Mouse (Mus musculus) monocyte, adult 5-6 weeks (primary cell): ENCODE results near the gene Adgrf1. TPM values are rescaled to one million over a fixed set of nuclear protein-coding genes. Genes with fewer than 3 reads are reported as not detected.

Experiments used
- ATAC-seq: fragments of 153-309, 156-312 bp; replicated peaks from 2 replicates; pipeline ENCODE4 v1.8.0; 2017; ENCODE audit warnings: mild to moderate bottlenecking; ENCODE audit not compliant: low TSS enrichment, insufficient number of reproducible peaks, severe bottlenecking, poor library complexity, low FRiP score
- total RNA-seq: library from RNA; stranded (forward); fragments of 200-1000, 200-491, 200-594 nt; gene quantifications from 3 replicates; pipeline ENCODE4 v1.2.3, GENCODE M21; 2017

Adgrf1 gene
- total RNA-seq, 1 experiment from 2014 or later = not detected

DNA sequence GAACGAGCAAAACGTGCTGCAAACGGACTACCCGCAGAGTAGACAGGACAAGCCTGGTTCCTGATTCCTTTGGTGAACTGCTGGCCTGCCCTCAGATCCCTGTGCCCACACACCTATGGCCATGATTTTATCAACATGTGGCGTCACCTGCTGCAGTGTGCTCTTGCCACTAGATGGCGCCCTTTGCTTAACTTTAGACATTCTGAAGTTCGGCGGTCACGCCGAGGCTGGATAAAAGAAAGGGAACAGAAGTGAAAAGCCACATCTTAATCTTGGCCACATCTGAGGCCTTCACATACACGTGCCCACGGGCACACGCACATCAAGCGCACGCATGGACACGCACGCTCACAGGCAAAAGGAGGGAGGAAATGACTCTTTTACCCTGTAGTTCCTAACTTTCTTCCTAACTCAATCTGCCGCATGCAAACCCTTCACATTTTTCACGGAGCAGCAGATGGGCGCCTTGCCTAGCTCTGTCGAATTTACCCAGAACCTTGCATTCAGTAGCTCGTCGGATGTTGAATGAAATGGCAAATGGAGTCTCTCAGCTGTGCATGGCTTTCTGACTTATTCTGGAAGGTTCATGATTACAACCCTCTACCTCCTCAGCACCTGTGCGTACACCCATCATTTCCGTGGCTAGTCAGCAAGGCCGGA lies 4.8 kb upstream of the Adgrf1 start:
- peak; percentile 77 for ATAC-seq

DNA sequence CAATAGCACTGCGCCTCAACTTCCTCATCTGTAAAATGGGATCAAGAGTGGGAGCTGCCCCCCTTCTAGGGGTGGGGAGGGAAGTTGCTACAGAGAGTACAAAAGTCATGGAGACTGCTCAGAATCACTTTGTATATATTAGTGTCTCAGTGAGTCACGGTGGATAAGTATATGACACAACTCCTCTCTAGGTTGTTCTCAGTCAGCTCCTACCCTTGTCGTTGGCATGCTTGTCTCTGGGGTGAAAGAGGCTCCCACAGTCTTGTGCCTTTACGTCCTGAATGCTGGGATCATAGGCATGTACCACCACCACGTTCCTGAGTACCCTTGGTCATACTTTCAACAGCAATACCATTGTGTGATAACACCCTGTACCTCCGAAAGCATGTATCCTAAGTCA lies 4.2 kb upstream of the Adgrf1 start:
- no peak for ATAC-seq

DNA sequence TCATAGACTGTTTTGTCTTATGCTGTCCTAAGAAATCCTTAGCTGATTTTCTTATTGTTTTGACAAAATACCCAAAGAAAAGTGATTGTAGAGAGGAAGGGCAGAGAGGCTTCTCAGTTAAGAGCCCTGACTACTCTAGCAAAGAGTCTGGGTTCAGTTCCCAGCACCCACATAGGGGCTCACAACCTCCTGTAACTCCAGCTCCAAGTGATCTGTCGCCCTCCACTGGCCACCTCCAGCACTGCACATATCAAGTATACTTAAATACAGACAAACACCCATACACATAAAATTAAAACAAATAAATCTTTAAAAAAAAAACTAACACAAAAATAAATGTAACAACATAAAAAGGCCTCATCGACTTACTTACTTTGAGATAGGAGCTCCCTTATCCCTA lies 3.5 kb upstream of the Adgrf1 start:
- ATAC-seq = no peak

DNA sequence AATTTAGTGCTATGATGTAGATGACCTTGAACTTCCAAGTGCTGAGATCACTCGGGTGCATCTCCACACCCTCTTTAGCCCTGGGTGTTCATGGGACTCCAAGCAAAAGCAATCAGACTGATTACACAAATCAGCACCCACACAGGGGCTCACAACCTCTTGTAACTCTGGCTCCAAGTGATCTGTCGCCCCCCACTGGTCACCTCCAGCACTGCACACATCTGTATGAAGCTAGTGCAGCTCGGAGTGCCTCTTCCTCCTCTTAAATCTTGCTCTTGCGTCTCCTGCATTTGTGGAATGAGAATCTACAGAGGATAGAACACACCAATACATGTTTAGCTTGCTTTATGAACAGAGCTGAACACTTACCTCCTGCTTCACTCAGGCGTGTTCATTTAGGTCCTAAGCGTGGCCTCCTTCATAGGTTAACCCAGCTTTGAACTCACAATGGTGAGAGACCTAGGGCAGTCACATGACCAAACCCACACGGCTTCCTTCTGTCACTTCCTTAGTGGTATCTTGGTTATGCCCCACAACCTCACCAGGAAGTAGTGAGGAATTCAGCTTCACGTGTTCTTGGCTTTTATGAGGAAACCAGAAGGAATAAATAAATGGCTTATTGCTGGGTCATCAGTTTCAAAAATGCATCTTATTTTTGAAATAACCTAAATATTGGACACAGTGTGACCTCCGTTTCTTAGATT lies 2.9 kb upstream of the Adgrf1 start:
- no peak for ATAC-seq

DNA sequence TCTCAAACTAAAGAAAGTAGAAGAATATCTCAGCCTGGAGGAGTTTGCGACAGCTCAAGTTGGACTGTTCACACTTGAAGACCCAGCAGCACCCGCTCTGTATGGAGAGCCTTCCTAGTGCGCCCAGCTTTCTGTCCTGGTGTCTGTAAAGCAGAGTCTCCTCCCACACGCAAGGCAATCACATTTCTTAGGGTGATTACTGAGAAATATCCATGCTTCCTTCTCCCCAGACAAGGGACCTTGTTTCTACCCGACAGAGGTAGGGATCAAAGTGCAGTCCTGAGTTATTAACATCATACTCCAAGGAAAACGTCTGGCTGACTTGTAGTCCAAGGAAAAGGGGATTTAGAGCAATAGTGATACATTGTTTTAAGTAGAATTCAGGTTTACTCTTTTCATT lies 6.1 kb downstream of the Adgrf1 start:
- no peak for ATAC-seq

- no peak for ATAC-seq
Observed at GRCm38 (mm10) chr17:43277223-43277622, 7.1 kb downstream of the Adgrf1 start.

DNA sequence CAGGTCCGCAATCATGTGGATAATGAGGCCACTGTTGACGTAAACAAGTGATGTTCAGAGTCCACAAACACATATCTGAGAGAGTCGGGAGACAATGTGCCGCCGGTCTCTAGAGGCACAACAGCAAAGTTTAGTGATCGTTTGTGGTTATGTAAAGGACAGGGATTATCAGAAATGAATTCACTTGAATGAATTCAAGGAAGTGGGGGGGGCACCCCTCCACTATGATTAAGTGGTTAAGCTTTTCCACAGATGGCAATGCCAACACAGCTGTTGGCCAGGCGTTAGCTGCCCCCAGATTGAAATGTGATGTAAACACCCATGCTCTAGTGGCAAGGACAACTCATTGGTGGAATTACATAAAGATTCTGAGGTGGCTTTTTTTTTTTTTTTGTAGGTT lies 9.5 kb downstream of the Adgrf1 start:
- ATAC-seq = no peak

- ATAC-seq = no peak
Observed at GRCm38 (mm10) chr17:43282353-43282752, 12.2 kb downstream of the Adgrf1 start.

- no peak for ATAC-seq
Observed at GRCm38 (mm10) chr17:43282828-43283227, 12.7 kb downstream of the Adgrf1 start.

GRCm38 (mm10) chr17:43299515-43299914 lies 29.4 kb downstream of the Adgrf1 start:
- ATAC-seq = no peak

- no peak for ATAC-seq
Observed at GRCm38 (mm10) chr17:43325986-43326671, 56.0 kb downstream of the Adgrf1 start.

- 0 out of 2 replicates have a peak, but pooled peaks have one; percentile 47 for ATAC-seq
Observed at GRCm38 (mm10) chr17:43326726-43327700, 56.9 kb downstream of the Adgrf1 start.

DNA sequence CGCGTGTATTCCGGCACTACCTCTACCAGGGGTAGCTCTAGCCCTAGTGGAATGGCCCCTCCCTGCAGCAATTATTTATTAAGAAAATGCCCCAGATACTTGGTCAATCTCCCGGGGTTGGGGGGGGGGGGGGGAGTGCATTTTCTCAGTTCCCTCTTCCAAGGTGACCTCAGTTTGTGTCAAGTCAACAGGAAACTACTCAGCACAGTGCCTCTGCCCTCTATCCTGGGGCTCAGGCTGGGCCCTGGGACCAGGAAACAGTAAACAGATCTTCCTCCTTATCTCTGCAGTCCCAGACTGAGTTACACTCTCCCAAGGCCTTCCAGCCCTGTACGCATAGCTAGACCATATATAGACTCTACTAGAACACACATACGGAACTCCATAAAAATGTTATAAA lies 57.7 kb downstream of the Adgrf1 start:
- ATAC-seq = 0 out of 2 replicates have a peak, but pooled peaks have one; percentile 44

- no peak for ATAC-seq
Observed at GRCm38 (mm10) chr17:43329216-43329615, 59.1 kb downstream of the Adgrf1 start.

- ATAC-seq = no peak
Observed at GRCm38 (mm10) chr17:43329761-43330183, 59.6 kb downstream of the Adgrf1 start.

DNA sequence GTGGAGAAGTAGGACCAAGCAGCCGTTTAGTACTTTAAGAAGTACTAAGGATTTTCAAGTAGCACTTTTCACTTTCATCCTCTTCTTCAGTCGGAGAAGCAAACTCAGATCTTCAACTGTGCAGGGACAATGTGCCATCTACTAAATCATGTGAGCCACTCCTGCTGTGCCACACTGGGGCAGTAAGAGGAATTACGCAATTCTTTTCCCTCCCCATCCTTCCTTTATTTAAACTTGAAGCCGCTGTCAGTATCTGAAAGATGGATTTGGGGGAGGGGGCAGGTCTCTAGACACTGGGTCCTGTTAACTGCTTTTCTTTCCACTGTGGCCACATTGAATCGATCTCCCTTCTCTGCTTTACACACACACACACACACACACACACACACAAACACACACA lies 62.6 kb downstream of the Adgrf1 start:
- no peak for ATAC-seq

DNA sequence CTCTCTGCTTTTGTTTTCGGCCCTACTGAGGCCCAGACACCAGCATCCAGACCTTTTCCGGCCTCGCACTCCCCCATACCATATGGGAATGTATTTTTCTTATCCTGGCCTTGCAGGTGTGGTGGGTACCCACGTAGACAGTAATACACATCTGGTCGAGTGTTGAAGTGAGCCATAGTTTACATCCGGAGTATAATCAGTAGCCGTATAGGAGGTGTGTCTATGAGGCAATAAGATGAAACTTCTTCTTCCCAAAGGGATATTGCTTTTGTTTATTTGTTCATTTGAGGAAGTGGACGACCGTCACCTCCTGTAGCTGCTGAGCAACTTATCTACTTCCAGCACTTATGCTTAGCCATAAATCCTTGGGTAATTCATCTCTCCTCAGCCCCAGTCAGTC lies 63.9 kb downstream of the Adgrf1 start:
- ATAC-seq = no peak

GRCm38 (mm10) chr17:43337643-43338042 lies 67.5 kb downstream of the Adgrf1 start:
- no peak for ATAC-seq

DNA sequence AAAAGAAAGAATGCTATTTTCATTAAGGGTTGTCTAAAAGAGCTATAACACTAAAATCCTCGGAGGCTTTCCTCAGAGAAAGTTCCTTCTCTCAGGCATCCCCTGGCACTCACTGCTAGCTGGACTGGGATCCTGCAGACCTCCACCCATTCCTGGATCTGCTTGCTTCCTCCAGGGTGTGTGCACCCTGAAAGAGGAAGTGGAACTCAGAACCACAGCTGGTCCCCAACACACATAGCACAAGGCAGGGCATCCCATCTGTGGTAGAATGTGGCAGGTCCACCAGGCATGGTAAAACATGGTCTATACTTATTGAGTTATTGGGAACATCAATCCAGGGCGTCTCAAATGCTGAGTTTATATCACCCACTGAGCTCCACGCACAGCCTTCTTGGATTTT lies 68.2 kb downstream of the Adgrf1 start:
- peak; percentile 84 for ATAC-seq
